Mouse (Mus musculus) lung, postnatal 36 days (tissue): ENCODE measurements at regions not wholly inside any gene's neighbourhood (a gene's known extent, or its start where the extent isn't known, plus 50 kb on each side); places are given as distances from the start of the nearest gene placed in this dataset.

Experiments used
- DNase-seq: peaks from one replicate; pipeline ENCODE4 v3.0.0; 2022; ENCODE audit warnings: mixed read lengths

DNA sequence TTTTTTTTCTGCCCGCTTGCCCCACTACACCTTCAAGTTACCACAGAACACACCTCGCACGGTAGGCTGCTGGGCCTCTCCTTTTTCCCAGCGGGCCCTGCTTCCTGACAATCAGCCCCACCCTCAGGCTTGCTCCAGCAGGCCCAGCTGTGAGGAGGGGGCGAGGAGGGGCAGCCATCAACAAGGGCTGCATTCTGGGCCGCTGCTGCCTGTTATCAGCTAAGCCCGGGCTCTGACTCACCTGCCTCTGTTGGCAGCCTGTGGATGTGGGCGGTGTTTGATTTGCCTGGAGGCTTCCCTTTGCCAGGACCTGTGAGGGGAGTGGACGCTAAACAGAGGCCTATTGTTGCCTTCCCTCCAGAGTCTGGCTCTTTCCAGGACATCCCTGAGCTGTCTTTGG lies 161.6 kb downstream of the Zfp36l2 start:
- peak; percentile 80 for DNase-seq

DNA sequence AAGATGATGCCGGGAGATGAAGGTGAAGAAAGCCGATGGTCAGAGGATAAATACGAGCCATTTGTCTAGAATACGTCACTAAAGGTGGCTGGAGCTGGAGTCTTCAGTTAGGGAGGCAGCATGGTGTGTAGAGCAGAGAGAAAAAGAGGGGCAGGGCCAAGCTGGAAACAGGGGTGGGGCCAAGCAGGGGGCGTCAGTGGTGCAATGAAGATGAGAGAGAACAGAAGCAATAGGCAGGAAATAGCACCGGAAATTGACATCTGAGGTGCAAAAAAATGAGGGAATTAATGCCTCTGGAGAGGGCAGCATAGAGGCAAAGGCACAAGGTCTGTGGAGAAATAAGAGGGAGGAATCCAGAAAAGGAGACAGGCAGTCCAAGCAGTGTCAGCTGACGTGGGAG lies 165.4 kb downstream of the Zfp36l2 start:
- no peak for DNase-seq

DNA sequence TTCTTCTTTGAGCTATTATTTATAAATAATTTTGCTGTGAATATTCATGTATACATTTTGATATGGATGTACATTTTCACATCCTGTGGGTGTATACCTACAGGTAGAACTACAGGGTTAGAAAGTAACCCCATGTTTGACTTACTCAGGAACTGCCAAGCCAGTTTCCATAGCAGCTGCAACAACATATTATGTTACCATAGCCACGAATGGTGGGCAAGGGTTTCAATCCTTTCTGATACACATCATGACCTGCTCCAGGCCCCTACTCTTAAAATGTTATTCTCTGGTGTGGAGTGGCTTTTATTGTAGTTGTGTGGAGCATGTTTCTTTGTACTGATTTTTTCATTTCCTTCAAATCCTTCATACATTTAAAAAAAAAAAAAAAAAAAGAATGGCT lies 168.9 kb downstream of the Zfp36l2 start:
- DNase-seq, result no peak

DNA sequence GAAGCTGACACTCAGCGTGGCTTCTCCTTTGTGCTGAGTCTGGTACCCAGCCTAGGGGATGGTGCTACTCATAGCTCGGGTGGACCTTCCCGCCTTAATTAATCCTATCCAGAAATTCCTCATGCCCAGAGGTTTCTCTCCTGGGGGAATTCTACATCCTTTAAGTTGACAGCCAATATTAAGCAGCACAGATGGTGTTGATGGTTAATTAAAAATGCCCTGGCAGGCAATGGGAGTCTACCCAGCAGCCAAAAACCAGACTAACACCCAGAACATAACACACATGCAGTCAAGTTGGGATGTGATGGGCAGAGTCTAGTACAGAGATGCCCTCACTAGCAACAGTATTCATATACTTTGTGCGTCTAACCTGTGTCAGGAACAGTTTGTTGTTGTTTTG lies 169.9 kb downstream of the Zfp36l2 start:
- DNase-seq, result no peak

DNA sequence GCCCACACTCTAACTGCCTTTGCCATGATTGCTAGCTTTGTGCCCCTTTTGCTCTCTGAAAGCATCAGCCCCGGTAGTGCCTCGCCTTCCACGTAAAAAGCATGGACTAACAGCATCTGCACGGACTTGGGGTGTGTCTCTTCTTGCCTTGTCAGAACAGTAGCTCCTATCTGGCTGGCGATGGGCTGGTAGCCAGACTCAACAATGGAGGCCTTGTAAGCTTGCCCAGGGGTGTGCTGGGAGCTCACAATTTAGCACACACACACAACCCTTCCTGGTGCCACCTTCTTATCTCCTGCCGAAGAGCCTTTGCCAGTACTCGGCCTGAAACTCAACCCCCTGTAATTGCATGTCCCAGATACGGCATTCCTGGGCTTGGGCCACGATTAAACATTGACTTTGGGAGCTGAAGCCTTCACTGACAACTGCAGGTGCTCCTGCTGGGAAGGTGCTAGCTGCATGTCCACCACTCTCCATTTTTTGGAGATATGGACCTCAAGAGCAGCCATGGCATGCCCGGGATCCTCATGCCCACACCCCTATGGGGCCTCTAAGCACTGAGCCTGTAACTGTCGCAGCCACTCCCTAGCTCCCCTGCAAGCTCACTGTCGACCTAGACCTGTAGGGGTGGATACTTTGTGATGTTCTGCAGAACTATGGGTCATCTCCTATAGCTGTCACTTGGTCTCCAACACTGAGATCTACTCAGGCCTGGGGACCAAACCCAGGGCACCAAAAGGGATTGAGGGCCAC lies 166.7 kb upstream of the Haao start:
- no peak for DNase-seq

DNA sequence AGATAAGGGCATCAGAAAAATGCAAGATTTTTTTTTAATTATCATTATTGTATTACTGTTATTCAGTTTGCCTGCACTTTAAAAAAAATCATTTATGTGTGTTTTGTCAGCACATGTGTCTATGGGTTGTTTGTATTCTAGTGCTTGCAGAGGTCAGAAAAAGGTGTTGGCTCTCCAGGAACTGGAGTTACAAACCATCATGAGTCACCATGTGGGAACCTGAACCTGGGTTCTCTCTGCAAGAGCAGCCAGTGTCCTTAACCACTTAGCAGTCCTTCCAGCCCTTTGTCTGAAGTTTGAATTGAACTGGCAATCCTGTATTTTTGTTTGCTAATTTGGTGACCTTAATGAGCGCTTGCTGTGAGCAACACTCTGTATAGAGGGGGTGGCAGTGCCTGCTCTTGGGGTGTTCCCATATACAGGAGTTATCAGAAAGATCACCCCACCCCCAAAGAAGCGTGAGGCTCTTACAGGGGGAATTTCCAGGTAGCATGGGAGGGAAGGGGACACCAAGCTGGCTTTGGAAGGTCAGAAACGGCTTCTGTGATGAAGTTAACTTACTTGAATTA lies 162.8 kb upstream of the Haao start:
- no peak for DNase-seq

DNA sequence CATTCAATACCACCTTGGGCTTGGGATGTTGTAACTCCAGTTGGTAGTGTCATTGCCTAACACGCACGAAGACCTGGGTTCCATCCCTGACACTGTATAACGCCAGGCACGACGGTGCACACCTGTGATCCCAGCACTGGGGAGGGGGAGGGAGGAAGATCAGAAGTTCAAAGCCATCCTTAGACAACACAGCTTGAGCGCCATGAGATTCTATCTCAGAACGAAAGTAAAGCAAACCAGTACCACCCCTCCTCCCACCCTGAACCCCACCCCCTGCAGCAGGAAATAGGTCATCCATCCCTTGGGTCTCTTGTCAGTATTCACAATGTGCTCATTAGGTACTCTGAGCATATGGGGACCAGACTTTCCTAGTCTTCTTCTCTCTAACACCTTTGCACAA lies 162.2 kb upstream of the Haao start:
- DNase-seq, result no peak

DNA sequence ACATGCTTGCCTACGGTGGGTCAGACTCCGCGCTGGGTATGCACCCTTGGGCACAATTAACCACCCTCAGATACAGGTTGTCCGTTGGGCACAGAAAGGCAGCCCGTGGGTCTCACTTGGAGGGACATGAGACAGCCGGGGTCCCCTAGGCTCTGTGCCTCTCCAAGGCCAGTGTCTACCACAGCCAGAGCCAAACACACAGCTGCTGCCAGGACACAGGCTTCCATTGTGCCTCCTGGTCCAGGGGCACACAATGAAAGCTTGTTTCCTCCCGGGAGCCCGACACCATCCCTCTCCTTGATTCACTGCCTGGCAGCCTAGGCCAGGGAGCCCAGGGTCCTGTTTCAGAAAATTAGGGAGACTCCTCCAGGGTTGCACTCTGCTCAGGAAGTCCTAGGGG lies 161.4 kb upstream of the Haao start:
- DNase-seq, result no peak

DNA sequence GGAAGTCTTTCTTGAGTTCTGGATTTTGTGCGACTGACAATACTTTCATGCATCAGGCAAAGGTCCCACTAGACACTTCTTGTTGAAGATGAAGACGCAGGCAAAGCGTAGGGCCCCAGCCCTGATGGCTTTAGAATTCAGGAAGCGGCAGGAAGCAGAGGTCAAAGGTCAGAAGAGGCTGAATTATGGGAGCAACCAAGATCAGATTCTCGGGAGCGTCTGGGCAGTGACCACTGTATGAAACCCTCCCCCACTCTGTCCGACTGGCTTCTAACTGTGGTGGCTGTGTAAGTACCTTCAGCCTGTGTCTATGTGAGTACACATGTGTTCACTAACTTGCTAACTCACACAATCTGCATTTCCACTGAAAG lies 160.9 kb upstream of the Haao start:
- no peak for DNase-seq

DNA sequence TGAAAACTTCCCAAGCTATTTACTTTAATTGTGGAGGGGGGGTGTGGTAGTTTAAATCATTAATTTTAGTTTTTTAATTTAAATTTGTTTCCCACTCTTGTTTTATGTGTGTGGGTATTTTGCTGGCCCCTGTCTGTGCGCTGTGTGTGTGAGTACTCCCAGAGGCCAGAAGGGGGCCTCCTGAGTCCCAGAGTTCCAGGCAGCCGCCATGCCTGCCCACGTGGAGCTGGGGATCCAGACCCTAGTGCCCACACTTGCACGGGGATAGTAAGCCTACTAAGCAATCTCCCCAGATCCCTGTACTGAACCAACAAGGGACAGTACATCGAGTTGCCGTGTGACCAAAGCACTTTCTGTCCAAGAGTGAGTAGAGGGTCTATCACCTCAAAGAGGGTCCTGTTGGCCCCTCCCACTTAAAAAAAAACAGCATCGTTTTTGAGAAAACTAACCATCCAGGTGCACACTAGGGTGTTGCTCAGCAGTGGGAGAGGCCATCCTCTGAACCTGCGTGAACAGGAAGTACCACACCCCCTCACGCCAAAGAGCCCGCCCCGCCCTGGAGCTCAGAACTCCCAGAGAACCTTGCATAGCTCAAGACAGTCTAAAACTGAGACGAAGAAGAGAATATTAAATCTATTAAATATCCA lies 160.4 kb upstream of the Haao start:
- no peak for DNase-seq

DNA sequence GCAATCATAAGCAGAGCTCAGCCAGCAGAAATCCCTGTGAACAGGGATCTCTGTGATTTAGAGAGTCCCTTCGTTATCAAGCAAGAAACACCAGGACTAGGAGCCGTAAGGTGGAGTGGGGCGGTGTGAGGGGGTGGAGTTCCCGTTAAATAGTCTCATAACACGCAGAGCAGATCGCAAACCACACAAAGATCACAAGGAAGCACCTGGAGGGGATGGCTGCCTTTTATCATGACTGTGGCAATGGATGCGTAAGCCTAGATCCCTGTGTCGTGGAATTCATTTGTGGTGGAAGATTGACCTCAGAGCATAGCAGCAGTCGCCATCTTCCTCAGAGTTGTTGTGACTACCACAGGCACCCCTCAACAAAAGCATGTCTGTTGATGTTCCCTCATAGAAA lies 159.0 kb upstream of the Haao start:
- no peak for DNase-seq

DNA sequence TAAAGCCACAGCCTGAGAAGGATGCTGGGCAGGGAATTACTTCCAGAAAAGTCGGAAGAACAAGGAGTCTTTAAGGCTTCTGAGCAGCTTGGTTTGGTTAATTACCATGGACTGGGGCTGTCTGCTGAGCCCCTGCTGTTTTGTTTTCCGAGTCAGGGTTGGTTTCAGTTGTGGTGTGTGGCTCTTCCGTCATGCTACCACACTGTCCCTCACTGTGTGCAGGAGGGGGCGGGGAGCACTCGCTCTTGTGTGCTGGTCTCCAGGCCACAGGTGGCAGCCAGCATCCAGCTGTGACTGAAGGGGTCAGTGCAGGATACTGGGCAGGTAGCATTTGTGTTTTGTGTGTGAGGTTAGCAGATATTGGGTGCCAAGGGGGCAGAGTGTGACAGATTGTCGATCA lies 156.5 kb upstream of the Haao start:
- peak; percentile 33 for DNase-seq

DNA sequence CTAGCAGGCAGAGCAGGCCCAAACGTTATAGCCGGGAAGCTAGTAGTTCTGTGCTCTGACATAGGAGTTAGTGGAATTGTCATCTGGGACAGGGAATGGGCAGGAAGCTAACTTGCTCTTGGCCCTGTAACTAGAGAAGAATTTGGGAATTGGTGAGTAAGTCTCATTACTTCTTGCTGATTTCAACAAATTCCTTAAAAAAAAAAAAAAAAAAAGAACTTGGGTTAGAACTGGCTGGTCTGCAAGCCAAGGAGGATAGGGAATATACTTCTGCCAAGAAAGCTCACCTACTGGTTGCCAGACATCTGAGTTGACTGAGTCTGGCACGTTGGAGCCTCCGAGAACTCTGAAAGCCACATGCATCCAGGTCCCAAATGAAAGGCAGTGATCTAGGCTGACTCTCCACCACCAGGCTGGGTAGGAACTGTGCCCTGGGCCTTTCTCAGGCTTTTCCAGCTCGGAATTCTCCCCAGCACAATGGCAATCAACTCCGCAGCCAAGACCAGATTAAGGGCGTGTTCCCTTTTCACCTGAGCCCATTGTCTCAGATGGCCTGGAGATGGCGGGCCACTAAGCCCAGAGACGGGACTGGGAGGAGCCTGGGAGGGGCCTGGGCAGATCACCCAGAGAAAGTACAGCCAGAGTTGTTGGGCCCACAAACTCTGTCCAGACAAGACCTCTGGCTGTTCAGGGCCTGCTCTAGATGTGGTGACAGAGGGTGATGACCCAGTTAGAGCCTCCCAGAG lies 155.9 kb upstream of the Haao start:
- no peak for DNase-seq

DNA sequence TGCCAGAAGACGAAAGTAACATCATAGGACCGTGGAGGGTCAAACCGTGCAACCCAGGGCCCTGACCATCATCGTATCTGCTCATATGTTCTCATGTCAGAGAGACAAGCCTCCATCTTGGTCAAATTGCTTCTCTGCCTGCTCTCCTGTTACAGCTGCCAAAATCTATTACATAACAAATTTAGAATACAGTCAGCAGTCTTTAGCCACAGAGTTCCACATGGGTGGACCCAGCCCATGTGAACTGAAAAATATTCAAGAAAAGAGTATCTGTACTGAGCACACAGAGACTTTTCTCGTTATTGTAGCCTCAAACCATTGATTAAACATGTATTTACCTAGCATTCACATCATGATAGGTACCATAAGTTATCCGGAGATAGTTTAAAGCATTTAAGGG lies 155.2 kb upstream of the Haao start:
- DNase-seq, result no peak

DNA sequence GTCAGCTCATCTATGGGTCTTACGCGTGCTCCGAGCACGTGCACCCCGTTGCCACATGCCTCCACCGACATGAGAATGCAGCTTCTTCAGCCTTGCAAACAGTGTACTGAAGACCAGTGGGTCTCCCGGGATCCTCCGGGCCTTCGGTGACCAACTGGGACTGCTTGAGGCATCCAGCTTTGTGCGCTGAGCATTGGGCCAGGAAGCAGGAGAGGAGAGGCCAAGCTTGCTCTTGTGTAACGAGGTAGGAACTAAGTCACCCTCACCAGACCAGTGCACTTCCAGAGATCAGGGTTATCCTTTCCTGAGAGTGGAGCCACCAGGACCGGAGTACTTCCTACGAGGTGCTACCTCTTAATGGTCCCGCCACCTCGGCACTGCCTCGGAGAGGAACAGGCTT lies 154.6 kb upstream of the Haao start:
- DNase-seq, result no peak

DNA sequence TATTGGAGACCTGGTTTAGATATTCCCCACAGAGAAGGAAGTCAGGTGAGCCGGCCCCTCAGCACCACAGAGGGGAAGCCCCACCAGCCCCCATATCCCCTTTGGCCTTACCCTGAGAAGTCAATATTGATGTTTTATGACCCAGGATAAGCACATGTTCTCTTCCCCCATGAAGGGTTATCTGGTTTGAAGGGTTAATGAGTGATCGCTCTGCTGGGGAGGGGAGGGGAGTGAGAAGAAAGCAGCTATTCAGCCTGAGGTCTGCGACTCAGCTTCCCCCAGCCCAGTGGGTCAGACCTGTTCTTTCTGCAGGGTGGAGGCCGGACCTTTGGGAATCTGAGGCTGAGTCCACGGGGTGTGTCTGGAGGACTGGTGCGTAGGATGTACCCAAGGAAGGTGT lies 152.4 kb upstream of the Haao start:
- DNase-seq, result no peak

DNA sequence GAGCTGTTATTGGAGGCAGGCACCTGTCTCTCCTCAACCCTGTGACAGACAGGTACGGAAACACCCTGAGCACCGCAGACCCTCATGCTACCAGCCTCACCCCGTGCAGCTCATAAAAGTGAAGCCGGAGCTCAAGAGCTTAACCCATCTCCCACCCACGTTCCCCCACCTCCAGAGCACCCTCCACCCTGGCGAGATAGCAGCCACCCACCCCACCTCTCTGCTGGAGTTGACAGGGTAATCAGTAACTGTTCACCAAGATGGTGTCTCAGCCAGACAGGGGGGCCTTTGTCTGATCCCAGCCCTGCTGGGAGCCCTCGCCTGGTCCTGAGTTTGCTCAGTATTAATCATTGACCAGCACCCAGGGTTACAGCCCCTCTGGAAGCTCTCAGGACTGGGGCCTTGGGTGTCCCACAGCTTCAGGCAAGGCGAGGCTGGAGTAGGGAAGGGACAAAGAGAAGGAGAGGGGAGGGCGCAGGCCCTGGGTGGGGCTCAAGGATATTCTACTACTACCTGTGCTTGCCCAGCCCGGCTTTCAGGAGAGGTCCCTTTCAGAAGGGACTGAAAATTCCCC lies 151.3 kb upstream of the Haao start:
- no peak for DNase-seq

DNA sequence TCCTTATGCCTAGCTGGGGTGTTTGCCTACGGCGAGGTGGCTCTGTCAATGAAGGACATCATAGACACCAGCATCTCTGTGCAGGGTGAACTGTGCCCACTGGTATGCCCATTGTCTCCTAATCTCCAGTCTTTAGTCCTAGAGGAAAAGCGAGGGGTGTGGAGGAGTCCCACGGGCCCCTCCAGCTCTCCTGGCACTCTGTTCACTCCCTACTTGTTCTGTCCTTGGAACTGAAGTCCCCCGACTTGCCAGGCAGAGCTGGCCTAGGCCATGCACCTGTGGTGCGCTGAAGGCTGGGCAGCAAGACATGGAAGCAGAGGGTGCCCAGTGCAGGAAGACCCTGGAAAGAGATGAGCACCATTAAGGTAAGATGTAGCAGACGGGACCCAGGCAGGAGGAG lies 150.6 kb upstream of the Haao start:
- DNase-seq, result no peak

DNA sequence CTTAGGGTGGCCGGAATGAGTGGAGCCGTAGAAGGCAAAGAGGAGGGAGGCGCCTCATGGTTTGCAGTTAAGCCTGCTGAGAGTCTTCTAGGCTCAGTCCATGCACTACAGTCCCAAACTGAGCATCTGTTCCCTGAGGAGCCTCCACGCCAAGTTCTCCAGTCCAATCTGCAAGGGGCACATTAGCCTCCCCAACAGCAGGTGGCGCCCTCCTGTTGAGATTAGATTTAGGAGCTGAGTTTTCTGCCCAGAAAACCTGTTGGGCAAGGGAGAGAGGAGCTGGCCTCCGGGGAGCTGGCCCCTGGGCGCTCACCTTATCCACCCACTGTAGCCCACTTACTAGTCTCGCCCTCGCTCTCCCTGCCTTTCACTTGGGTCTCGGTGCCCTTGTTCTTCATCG lies 150.0 kb upstream of the Haao start:
- peak; percentile 92 for DNase-seq

DNA sequence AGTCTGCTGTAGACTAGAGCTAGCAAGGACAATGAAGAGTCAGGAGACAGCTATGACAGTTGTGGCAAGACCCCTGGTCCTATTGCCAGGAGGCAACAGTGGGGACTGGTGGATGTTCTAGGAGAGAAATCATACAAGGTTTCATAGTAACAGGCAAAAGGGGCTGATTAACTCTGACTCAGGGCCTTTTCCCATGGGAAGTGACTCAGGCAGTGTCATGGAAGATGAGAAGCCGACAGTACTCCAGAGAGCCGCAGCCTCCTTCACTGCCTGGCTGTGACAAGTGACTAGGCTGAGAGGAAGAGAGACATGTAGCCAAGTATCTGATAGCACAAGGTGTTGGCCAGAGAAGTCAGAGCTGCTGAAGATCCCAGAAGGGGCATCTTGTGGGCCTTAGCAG lies 145.3 kb upstream of the Haao start:
- no peak for DNase-seq

DNA sequence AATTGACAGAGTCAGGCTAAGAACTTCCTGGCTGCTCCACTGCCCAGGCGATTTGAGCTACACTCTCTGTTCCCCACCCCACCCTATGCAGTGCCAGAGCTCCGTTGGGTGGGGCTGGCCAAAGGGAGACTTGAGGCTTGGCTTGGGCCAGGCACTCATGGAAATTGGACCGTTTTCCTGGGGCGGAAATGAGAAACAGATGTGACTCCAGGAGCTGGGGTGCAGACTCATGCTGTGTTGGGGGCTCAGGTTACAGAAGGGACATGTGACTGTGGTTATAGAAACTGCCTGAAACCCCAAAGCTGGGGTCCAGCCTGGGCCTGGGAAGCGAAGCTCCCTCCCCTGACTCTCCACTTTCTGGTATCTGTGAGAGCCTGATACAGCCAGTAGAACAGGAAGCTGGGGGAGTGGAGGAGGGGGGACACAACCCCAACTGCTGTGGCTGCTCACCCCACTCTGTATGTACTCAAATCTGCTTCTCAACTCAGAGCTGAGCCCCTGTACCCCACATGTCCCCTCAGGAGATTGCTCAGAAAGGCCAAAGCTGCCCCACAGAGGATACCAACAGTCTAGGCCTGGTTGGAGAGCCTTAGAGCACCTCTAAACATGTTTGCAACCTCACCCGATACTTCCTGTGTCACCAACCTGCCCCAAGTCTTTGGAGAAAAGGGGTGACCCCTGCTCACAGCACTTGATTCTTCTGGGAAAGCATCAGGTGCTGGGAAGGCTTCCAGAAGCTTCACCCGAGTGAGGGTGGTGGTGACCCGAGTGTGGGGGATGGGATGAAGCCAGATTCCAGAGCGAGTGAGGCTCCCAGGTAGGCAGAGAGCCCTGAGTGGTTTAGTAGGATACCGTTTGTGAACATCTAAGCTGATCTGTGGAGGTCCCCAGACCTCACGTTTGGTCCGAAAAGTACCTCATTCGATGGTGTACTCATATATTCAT lies 142.9 kb upstream of the Haao start:
- peak; percentile 90 for DNase-seq

DNA sequence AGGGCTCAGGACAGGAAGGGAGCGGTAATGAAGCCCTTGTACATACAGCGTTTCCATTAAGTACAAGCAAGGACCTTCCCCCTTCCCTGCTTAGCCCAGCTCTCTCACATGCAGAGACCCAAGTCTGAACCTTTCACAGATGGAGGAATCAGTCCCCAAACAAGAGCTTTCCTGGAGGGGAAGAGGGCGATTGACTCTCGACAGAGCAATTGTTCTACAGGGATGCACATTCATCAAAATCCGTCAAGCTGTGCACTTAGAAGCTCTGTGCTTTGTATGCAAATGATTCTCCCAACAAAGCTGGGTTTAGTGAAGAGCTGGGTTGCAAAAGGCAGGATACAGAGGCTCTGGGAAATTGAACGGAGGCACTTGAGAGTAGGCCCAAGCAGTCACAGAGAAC lies 141.1 kb upstream of the Haao start:
- DNase-seq, result peak; percentile 28
